8 mouse cellular contexts compared by ENCODE assay signal in genomic region chr7:112741790-112742189, GRCm38 (mm10).
A peak's percentile ranks its signal among the peaks of the same experiment; 100 is the strongest.
DNase-seq lines count a peak whose midpoint lies in the region.

No protein-coding gene starts in this region.

- DNase-seq in left cerebral cortex, postnatal 4 days, result peak; percentile 31
- DNase-seq in left cerebral cortex, postnatal 25 days (ENCODE audit: low spot score in 2 of 2), result no peak
- DNase-seq in gastrocnemius, postnatal 25 days, result peak; percentile 79
- DNase-seq in kidney, adult 8-10 months, result peak; percentile 76 to 81
- DNase-seq in retina, adult 2 months (ENCODE audit: low read depth, low spot score), result peak; percentile 25
- no peak for DNase-seq in layer of hippocampus, postnatal 36 days
- DNase-seq in yolk sac, embryonic 10.5 days (ENCODE audit: low spot score), result no peak
- DNase-seq in urinary bladder, postnatal 10 days (ENCODE audit: low spot score), result no peak

- intact Hi-C loops in left cerebral cortex, postnatal 4 days (cut with DNase I), result no loop called here
- intact Hi-C loops in left cerebral cortex, postnatal 25 days (cut with DNase I), result no loop called here

Comparison
In these comparisons a context has a peak if more than half of its experiments do, and no peak if none do; other contexts are left out.
1. DNase-seq: peak in left cerebral cortex, postnatal 4 days (single experiment), gastrocnemius, postnatal 25 days (single experiment), kidney, adult 8-10 months (2 of 2) and retina, adult 2 months (single experiment); none in left cerebral cortex, postnatal 25 days (0 of 2), layer of hippocampus, postnatal 36 days (0 of 2), yolk sac, embryonic 10.5 days (single experiment) and urinary bladder, postnatal 10 days (single experiment).